Mouse (Mus musculus): ENCODE results near the gene Imp4.

Imp4 gene

GRCm38 (mm10) chr1:34439215-34439960 lies at the start of gene Imp4, which contains the start of gene Ccdc115:
Imp4 (plus strand) TSS chr1:34439851.
Ccdc115 (minus strand) TSS chr1:34439672.
- in situ Hi-C loops (cut with MboI, MseI) = loop anchor here (5.0 to 10.0 kb wide), 4 partner anchors 33 to 545 kb away; partner anchors contain the start of genes Fam168b (in 1 of the 2) and Plekhb2 (in 1 of the 2)

GRCm38 (mm10) chr1:34396321-34396720 lies 43.3 kb upstream of the Imp4 start:
- in situ Hi-C loops (cut with MboI, MseI) = no loop called here

GRCm38 (mm10) chr1:34399182-34399953 lies 40.3 kb upstream of the Imp4 start:
- in situ Hi-C loops (cut with MboI, MseI) = no loop called here

- in situ Hi-C loops (cut with MboI, MseI) = no loop called here
Measured at GRCm38 (mm10) chr1:34428466-34428865, 11.2 kb upstream of the Imp4 start.

GRCm38 (mm10) chr1:34429281-34429680 lies 10.4 kb upstream of the Imp4 start:
- in situ Hi-C loops (cut with MboI, MseI) = no loop called here

- in situ Hi-C loops (cut with MboI, MseI) = loop anchor here (5.0 to 10.0 kb wide), 5 partner anchors 56 to 536 kb away; partner anchors contain the start of genes Fam168b (in 1 of the 2) and Plekhb2 (in 1 of the 2)
Measured at GRCm38 (mm10) chr1:34430981-34431380, 8.7 kb upstream of the Imp4 start.

- in situ Hi-C loops (cut with MboI, MseI) = loop anchor here (5.0 to 10.0 kb wide), 5 partner anchors 56 to 537 kb away; partner anchors contain the start of genes Fam168b (in 1 of the 2) and Plekhb2 (in 1 of the 2)
Measured at GRCm38 (mm10) chr1:34431431-34431830, 8.2 kb upstream of the Imp4 start.

GRCm38 (mm10) chr1:34432411-34432775 lies 7.3 kb upstream of the Imp4 start:
- in situ Hi-C loops (cut with MboI, MseI) = loop anchor here (5.0 to 10.0 kb wide), 5 partner anchors 55 to 538 kb away; partner anchors contain the start of genes Fam168b (in 1 of the 2) and Plekhb2 (in 1 of the 2)

GRCm38 (mm10) chr1:34432776-34433481 lies 6.7 kb upstream of the Imp4 start:
- in situ Hi-C loops (cut with MboI, MseI) = loop anchor here (5.0 to 10.0 kb wide), 5 partner anchors 54 to 538 kb away; partner anchors contain the start of genes Fam168b (in 1 of the 2) and Plekhb2 (in 1 of the 2)

GRCm38 (mm10) chr1:34433891-34434521 lies 5.6 kb upstream of the Imp4 start:
- in situ Hi-C loops (cut with MboI, MseI) = loop anchor here (5.0 to 10.0 kb wide), 5 partner anchors 53 to 539 kb away; partner anchors contain the start of genes Fam168b (in 1 of the 2) and Plekhb2 (in 1 of the 2)

GRCm38 (mm10) chr1:34434660-34435160 lies 4.9 kb upstream of the Imp4 start:
- in situ Hi-C loops (cut with MboI, MseI) = loop anchor here (5.0 to 10.0 kb wide), 6 partner anchors 38 to 540 kb away; partner anchors contain the start of genes Fam168b (in 1 of the 2) and Plekhb2 (in 1 of the 2)

- in situ Hi-C loops (cut with MboI, MseI) = loop anchor here (5.0 to 10.0 kb wide), 4 partner anchors 37 to 541 kb away; partner anchors contain the start of genes Fam168b (in 1 of the 2) and Plekhb2 (in 1 of the 2)
Measured at GRCm38 (mm10) chr1:34435371-34436120, 4.1 kb upstream of the Imp4 start.

- in situ Hi-C loops (cut with MboI, MseI) = loop anchor here (5.0 to 10.0 kb wide), 4 partner anchors 36 to 542 kb away; partner anchors contain the start of genes Fam168b (in 1 of the 2) and Plekhb2 (in 1 of the 2)
Measured at GRCm38 (mm10) chr1:34436374-34436773, 3.3 kb upstream of the Imp4 start.

GRCm38 (mm10) chr1:34437366-34437765 lies 2.3 kb upstream of the Imp4 start:
- in situ Hi-C loops (cut with MboI, MseI) = loop anchor here (5.0 to 10.0 kb wide), 4 partner anchors 35 to 543 kb away; partner anchors contain the start of genes Fam168b (in 1 of the 2) and Plekhb2 (in 1 of the 2)

- in situ Hi-C loops (cut with MboI, MseI) = loop anchor here (5.0 to 10.0 kb wide), 4 partner anchors 34 to 544 kb away; partner anchors contain the start of genes Fam168b (in 1 of the 2) and Plekhb2 (in 1 of the 2)
Measured at GRCm38 (mm10) chr1:34438381-34439051, 1.1 kb upstream of the Imp4 start.

- in situ Hi-C loops (cut with MboI, MseI) = loop anchor here (5.0 to 10.0 kb wide), 4 partner anchors 32 to 545 kb away; partner anchors contain the start of genes Fam168b (in 1 of the 2) and Plekhb2 (in 1 of the 2)
Measured at GRCm38 (mm10) chr1:34439961-34440630, 445 bp downstream of the Imp4 start.

GRCm38 (mm10) chr1:34443124-34443523 lies 3.5 kb downstream of the Imp4 start:
- in situ Hi-C loops (cut with MboI, MseI) = no loop called here

GRCm38 (mm10) chr1:34458431-34458830 lies 18.8 kb downstream of the Imp4 start:
- in situ Hi-C loops (cut with MboI, MseI) = loop anchor here in 1 of 2 experiments (25.0 kb wide), 1 partner anchor 1604 kb away; the partner anchor contains the start of gene Hs6st1
